Mouse (Mus musculus): ENCODE measurements at regions not wholly inside any gene's neighbourhood (a gene's known extent, or its start where the extent isn't known, plus 50 kb on each side); places are given as distances from the start of the nearest gene placed in this dataset.
A peak's percentile ranks its signal among the peaks of the same experiment; 100 is the strongest.

DNA sequence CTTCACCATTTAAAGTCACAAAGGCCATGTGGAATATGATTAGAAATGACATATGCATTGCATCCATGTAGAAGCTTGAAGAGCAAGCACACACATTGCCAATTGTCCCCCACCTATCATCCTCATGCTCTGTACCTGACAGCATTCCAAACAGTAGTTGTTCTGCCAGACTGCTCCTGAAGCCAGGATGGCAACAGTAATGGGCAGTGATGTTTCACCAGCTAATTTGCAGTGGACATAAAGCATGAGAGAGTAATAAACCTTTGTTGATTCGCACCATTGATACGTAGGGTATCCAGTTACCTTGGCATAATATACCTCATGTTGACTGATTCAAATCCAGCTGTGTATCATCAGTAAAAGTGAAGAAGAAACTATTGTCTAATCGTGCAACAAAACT is 606.5 kb upstream of the Celf2 start:
- DNase-seq (ENCODE audit: low spot score in 2 of 2), result no peak

DNA sequence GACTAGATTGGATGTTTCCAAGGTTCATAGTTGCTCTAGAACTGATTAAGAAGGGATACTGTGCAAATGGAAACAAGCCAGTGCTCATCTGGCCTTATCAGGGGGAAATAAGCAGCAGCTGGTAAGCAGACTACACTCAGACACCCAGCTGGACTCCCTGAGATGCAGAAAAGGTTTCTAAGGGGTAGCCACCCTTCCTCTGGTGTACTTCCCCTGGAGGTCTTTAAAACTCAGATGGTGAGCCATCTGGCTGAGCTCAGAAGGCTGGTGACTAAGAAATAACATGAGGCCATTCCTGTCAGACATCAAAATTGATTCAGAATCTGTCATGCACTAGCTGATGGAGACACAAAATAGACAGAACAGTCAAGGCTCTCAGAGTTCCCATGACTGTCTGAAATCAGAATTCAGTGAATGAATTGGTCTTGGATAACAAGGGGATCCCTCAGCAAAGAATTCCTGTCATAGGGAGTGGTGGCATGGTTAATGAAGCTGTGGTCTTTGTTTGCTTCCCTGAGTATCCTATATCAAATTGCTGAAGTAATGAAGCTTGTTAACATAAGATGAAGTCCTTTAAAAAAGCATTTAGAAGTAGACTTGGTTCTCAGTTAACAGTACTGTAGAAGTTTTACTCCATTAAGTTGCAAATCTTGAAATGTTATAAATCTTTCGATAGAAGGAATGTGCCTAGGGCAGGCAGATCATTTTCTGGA is 603.2 kb upstream of the Celf2 start:
- no peak for DNase-seq (ENCODE audit: low spot score in 2 of 2)

- no peak for DNase-seq (ENCODE audit: low spot score in 2 of 2)
Measured at GRCm38 (mm10) chr2:8094157-8094556, 584.8 kb upstream of the Celf2 start.

DNA sequence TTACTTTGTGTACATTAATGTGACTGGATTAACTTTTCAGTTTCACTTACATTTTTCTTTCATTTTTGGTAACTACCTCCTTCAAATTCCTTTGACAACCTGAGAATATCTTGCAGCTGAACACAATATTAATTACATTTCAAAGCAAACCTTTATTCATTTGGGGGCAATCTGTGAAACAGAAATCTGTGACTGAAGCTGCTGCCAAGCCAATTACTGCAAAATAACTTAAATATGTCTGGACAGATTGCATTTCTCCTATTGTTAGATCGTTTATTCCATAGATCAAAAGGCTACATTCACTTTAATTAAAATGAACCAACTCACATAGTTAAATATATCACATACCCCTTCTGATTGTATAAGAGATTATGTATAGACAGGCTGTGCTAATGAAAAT is 558.5 kb upstream of the Celf2 start:
- no peak for DNase-seq (ENCODE audit: low spot score in 2 of 2)

- peak in 1 of 2 experiments; percentile 19 for DNase-seq (ENCODE audit: low spot score in 2 of 2)
Measured at GRCm38 (mm10) chr2:8061687-8062086, 552.3 kb upstream of the Celf2 start.

DNA sequence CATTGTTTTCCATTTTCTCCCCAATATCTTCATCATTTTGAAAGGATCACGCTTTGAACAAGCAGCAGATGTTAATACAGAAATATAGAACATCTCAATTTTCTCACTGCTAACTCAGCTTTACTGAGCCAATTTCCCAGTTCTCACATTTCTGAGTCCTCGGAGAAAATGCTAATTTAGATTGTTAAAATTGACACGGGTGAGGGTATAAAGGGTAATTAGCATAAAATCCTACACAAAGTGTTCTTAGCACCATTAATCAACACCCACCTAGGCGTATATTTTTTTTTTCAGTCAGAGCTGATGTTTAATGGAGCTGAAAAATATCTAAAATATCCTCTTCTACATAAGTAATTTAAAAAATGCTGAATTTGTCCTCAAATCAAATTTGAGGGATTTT is 519.8 kb upstream of the Celf2 start:
- DNase-seq (ENCODE audit: low spot score in 2 of 2), result peak in 1 of 2 experiments; percentile 79

- DNase-seq (ENCODE audit: low spot score in 2 of 2), result no peak
Measured at GRCm38 (mm10) chr2:8027571-8027970, 518.2 kb upstream of the Celf2 start.

DNA sequence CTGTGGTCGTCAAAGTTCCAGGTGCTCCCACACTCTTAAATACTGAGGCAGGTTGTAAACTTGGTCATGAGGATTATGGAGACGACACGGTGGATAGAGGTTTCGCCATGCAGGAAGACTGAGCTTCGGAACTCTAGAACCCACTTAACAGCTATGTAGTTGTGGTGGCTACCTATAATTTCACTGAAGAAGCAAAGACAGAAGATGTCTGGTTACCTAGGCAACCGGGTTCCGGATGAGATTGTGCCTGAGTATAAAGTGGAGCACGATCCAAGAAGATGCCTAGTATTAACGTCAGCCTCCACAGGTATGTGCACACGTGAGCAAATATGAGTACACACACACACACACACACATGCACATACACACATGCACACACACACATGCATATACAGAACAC is 517.3 kb upstream of the Celf2 start:
- peak in 1 of 2 experiments; percentile 51 for DNase-seq (ENCODE audit: low spot score in 2 of 2)

- no peak for DNase-seq (ENCODE audit: low spot score in 2 of 2)
Measured at GRCm38 (mm10) chr2:8022651-8023050, 513.3 kb upstream of the Celf2 start.

DNA sequence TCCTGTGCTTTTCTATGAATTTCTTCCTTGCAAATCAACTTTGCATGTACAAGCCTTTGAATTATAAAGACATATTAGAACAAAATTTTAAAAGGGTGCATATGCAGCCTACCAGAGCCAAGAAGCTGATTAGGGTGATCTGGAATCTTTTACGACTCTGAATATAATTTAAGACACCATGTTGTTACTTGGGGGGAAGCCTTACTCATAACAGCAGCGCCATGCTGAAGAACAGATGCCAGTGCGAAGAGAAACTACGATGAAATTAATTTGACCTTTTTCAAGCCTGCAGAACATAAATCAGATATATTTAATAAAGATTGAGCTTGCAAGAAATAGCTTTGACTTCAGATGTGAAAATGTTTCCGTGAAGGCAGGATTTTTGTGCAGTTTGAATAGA is 512.7 kb upstream of the Celf2 start:
- no peak for DNase-seq (ENCODE audit: low spot score in 2 of 2)

DNA sequence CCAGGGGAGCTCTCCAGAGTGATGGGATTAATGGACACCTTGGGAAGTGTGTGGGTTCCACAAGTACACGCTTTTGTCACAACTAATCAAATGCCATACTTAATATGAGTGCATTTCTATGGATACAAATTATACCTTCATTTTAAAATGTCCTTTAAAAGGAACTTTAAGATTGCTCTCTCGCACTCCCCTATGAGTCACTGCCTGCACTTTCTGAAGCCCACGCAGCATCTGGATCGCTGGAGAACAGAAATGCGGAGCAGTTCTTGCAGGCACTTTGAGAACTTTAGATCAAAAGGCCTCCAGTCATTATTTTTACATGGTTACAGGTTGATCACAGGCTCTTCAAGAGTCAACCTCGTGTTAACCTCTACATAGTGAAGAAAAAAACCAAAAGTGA is 503.5 kb upstream of the Celf2 start:
- peak; percentile 78 to 80 for DNase-seq (ENCODE audit: low spot score in 2 of 2)

- DNase-seq (ENCODE audit: low spot score in 2 of 2), result peak in 1 of 2 experiments; percentile 82
Measured at GRCm38 (mm10) chr2:7999444-7999843, 490.1 kb upstream of the Celf2 start.

- no peak for DNase-seq (ENCODE audit: low spot score in 2 of 2)
Measured at GRCm38 (mm10) chr2:7974471-7974870, 465.1 kb upstream of the Celf2 start.

DNA sequence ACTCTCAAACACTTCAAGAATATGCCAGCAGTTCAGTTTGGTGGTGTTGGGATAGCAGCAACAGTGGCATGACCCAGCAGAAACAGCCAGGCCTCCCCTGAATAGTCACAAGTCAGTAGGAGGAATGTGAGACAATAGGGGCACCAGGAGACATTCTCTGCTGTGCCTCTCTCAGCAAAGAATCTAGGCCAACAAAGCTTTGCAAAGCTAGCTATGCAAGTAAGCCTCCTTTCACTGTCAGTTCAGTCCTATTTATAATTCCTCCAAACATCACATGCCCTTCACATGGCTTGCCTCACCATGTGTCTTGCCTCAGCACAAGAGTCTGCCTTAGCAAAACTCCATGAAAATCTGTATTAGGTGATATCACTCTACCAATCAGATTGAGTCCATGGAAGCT is 454.1 kb upstream of the Celf2 start:
- no peak for DNase-seq (ENCODE audit: low spot score in 2 of 2)

DNA sequence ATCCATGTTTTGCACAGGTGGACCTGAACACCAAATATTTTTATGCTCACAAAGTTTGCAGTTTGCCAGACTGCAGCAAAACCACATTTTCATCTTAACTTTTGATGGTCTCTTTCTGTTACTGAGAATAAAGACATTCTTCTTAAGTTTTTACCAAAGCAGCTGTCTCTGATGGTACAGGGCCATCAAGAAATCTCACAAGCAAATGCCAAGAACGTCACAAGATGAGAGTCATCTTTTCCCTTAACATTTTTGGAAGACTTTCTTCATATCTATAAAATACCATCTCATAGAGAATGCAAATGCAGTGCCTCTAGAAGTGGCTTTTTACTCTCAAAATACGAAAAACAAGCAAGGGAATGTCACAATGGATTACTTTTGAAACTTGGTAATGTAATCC is 444.8 kb upstream of the Celf2 start:
- no peak for DNase-seq (ENCODE audit: low spot score in 2 of 2)

DNA sequence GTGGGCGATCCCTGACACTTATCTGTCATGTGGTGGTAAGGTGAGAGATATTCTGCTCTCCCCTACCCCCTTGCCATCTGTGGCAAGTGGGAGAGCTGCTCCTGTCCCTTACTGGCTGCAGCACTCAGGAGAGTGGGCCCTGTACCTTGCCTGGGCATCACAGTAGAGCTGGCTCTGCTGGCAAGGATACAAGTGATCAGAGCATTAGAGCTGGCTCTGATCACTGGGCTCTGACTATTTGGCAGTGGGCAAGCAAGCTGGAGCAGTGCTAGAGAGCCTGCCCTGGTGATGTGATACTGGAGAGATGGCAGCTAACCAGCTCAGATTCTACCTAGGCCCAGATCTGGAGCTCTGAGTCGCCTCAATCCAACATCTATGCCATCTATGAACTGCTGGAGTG is 443.5 kb upstream of the Celf2 start:
- no peak for DNase-seq (ENCODE audit: low spot score in 2 of 2)

GRCm38 (mm10) chr2:7944946-7945345 is 435.6 kb upstream of the Celf2 start:
- DNase-seq (ENCODE audit: low spot score in 2 of 2), result peak in 1 of 2 experiments; percentile 29

- peak; percentile 22 to 32 for DNase-seq (ENCODE audit: low spot score in 2 of 2)
Measured at GRCm38 (mm10) chr2:7933617-7934016, 424.3 kb upstream of the Celf2 start.

- DNase-seq (ENCODE audit: low spot score in 2 of 2), result peak; percentile 20 to 30
Measured at GRCm38 (mm10) chr2:7906271-7906670, 396.9 kb upstream of the Celf2 start.

DNA sequence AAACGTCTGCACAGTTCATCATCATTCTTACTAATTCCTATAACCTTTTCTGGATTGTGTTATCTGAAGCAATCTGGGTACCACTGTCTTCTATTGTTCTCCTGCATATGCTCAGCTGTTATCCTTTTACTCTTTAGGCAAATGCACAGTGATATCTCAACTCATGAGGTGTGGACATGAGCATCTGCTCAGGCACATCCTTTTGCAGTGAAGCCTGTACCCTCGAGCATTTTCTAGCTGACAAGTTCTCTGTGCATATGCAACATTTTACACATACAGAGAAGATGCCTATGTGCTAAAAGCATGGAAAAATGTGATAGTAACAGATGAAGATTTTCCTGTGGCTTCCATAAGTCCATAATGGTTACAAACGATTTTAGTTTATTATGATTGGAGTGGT is 384.4 kb upstream of the Celf2 start:
- peak; percentile 47 to 51 for DNase-seq (ENCODE audit: low spot score in 2 of 2)

Data from left cerebral cortex, adult 9 months (tissue).